Mouse (Mus musculus): Measurements from ENCODE around the gene Dusp1. TPM values are rescaled to one million over a fixed set of nuclear protein-coding genes. Genes with fewer than 3 reads are reported as not detected.

Gene Dusp1
- total RNA-seq (2012; rRNA removed) (3.5 and 5.6 TPM in 2 replicates), total RNA-seq (2014; rRNA removed) (2.6 and 3.5 TPM in 2 replicates), polyA plus RNA-seq (2012; ENCODE audit: insufficient read length, low read depth) (8.6 and 9.9 TPM in 2 replicates)

DNA sequence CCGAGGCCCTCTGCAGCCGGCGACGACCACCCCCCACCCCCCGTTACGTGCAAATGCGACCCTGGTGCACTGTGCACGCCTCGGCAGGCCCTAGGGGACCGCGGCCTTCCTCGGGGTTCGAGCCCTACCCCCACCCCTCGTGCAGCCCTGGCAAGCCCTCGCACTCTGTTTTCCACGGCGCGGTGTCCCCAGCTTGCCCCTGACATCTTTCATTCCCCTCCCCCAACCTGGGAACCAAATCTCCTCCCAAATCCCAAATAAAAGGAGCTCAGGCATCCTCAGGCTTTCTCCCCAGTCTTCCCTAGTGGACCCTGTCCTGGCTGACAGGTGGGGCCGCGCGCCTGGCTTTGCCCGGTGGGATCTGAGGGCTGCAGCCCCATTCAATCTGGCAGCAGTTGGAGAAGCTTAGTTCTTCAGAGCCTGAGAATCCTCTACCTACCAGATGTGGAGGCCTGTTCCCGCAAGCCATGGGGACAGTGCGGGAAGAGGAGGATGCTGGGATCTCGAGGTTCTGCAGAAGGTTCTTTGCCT, at the start of gene Dusp1:
Gene Dusp1, minus strand, starts transcription at position 478 of the 531 bp plus-strand sequence.
- Histone ChIP-seq H3K36me3 (replicated peaks in 1 of 2; ENCODE audit: control insufficient read depth in 1 of 2, insufficient read depth in 1 of 2, low read length in 1 of 2) (peaks cover 25 to 34% of the 10 kb centered on the region in 2 experiments), H3K4me3 (replicated peaks in 1 of 3; ENCODE audit: low read depth in 2 of 3, low read length in 2 of 3, poor library complexity in 1 of 3) (peak within 1 kb of the TSS; percentile 75 to 97 (median 86)), H3K4me2 (ENCODE audit: insufficient read depth, low read depth, poor library complexity, severe bottlenecking) (peak within 1 kb of the TSS; percentile 85), H3K9ac (ENCODE audit: insufficient read depth, low read depth) (peak within 1 kb of the TSS; percentile 93), H3K27me3 (replicated peaks) (no peaks in the 10 kb centered on the region), H3K27ac (ENCODE audit: insufficient read depth, low read depth) (peak within 1 kb of the TSS; percentile 63; the same call in 1 of the 2 replicates), H3K9me3 (replicated peaks; ENCODE audit: low read length) (peaks cover 17% of the 10 kb centered on the region), H3K4me1 (ENCODE audit: control insufficient read depth in 1 of 2, insufficient read depth in 2 of 2) (peaks cover 8 to 37% of the 10 kb centered on the region in 2 experiments), H3K79me2 (replicated peaks; ENCODE audit: control insufficient read depth, extremely low read depth, insufficient read depth, poor library complexity, severe bottlenecking) (peaks cover 45% of the 10 kb centered on the region)
- dilution Hi-C loops (cut with MboI; ENCODE audit: extremely low pct_ligation_motif_present, extremely low pct_unique_long_range_greater_than_20kb, low sequenced_read_pairs) (no loop called here), in situ Hi-C loops (cut with MboI; ENCODE audit: low pct_ligation_motif_present, low pct_unique_long_range_greater_than_20kb, low sequenced_read_pairs) (no loop called here)
- TF ChIP-seq GABPA (IDR thresholded peaks at IDR 0.05; ENCODE audit: insufficient replicate concordance, low read depth, low read length): no peak
- TF ChIP-seq PAX5 (IDR thresholded peaks at IDR 0.05; ENCODE audit: low read length): no peak
- TF ChIP-seq SIN3A (IDR thresholded peaks at IDR 0.05; ENCODE audit: low read length): peak; percentile 2; the same call in 1 of the 2 replicates
- TF ChIP-seq EP300 (IDR thresholded peaks at IDR 0.05; ENCODE audit: low read length): no peak
- peak; percentile 49; the same call in 1 of the 2 replicates for TF ChIP-seq CHD2 (IDR thresholded peaks at IDR 0.05; ENCODE audit: low read length)
- TF ChIP-seq HCFC1 (IDR thresholded peaks at IDR 0.05; ENCODE audit: low read depth, low read length): no peak
- no peak for TF ChIP-seq ZNF384 (IDR thresholded peaks at IDR 0.05; ENCODE audit: low read depth, low read length)
- no peak for TF ChIP-seq USF2 (conservative IDR thresholded peaks at IDR 0.05; ENCODE audit: low read depth, low read length)
- TF ChIP-seq MXI1 (IDR thresholded peaks at IDR 0.05; ENCODE audit: low read depth, low read length): peak; percentile 11; the same call in 1 of the 2 replicates
- no peak for DNase-seq (ENCODE audit: extremely low read depth)

DNA sequence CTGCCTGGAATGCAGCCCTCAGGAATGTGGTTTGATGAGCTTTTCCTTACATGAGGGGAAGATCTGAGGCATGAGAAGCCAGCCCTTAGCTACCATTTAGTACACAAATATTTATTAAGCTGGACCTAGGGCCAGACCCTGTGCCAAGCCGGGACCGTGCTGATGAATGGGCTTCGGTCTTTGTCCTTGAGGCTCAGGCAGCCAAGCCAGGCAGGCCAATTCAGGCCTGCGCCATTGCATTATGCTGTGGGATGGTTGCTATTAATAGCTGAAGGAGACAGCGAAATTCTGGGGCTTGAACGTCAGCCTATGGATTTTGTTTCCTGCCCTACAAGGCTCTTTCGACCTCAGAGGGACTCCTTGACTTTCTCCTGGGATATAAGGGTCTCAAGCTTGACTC, 49.4 kb upstream of the Dusp1 start:
- DNase-seq (ENCODE audit: extremely low read depth): no peak
- H3K9me3 ChIP-seq (replicated peaks; ENCODE audit: low read length): no peaks in the 10 kb centered on the region
- in situ Hi-C loops (cut with MboI; ENCODE audit: low pct_ligation_motif_present, low pct_unique_long_range_greater_than_20kb, low sequenced_read_pairs): no loop called here
- no peaks in the 10 kb centered on the region for H3K79me2 ChIP-seq (replicated peaks; ENCODE audit: control insufficient read depth, extremely low read depth, insufficient read depth, poor library complexity, severe bottlenecking)
- no peaks in the 10 kb centered on the region for H3K27me3 ChIP-seq (replicated peaks)
- dilution Hi-C loops (cut with MboI; ENCODE audit: extremely low pct_ligation_motif_present, extremely low pct_unique_long_range_greater_than_20kb, low sequenced_read_pairs): no loop called here
- peaks cover 9 to 33% of the 10 kb centered on the region in 2 experiments; a peak in 3 of 4 replicates for H3K4me1 ChIP-seq (ENCODE audit: control insufficient read depth in 1 of 2, insufficient read depth in 2 of 2)
- no peak overlapping the region for H3K4me2 ChIP-seq (ENCODE audit: insufficient read depth, low read depth, poor library complexity, severe bottlenecking)
- TF ChIP-seq MAX (IDR thresholded peaks at IDR 0.05; ENCODE audit: low read length) (no peak), HCFC1 (IDR thresholded peaks at IDR 0.05; ENCODE audit: low read depth, low read length) (no peak), PAX5 (IDR thresholded peaks at IDR 0.05; ENCODE audit: low read length) (no peak), BHLHE40 (IDR thresholded peaks at IDR 0.05; ENCODE audit: low read depth, low read length) (no peak), CHD1 (IDR thresholded peaks at IDR 0.05; ENCODE audit: low read depth, low read length) (no peak), MXI1 (IDR thresholded peaks at IDR 0.05; ENCODE audit: low read depth, low read length) (no peak), JUND (conservative IDR thresholded peaks at IDR 0.05; ENCODE audit: low read depth, low read length) (no peak), MEF2A (IDR thresholded peaks at IDR 0.05; ENCODE audit: borderline replicate concordance, low read depth, low read length) (no peak), MYC (IDR thresholded peaks at IDR 0.05; ENCODE audit: low read depth, low read length) (no peak), E2F4 (IDR thresholded peaks at IDR 0.05; ENCODE audit: insufficient replicate concordance, low read depth, low read length) (no peak), ELF1 (IDR thresholded peaks at IDR 0.05; ENCODE audit: low read depth, low read length) (no peak), SIN3A (IDR thresholded peaks at IDR 0.05; ENCODE audit: low read length) (no peak), CHD2 (IDR thresholded peaks at IDR 0.05; ENCODE audit: low read length) (no peak), UBTF (IDR thresholded peaks at IDR 0.05; ENCODE audit: low read depth, low read length) (no peak), MAZ (IDR thresholded peaks at IDR 0.05; ENCODE audit: low read depth, low read length) (no peak), POLR2AphosphoS2 (IDR thresholded peaks at IDR 0.05; ENCODE audit: low read depth, low read length) (no peak), ZKSCAN1 (IDR thresholded peaks at IDR 0.05; ENCODE audit: borderline replicate concordance, low read depth, low read length) (no peak), ZC3H11A (IDR thresholded peaks at IDR 0.05; ENCODE audit: low read depth, low read length) (no peak), SMC3 (IDR thresholded peaks at IDR 0.05; ENCODE audit: low read depth, low read length) (no peak)
- H3K9ac ChIP-seq (ENCODE audit: insufficient read depth, low read depth): no peak overlapping the region
- no peak overlapping the region for H3K4me3 ChIP-seq (replicated peaks in 1 of 3; ENCODE audit: low read depth in 2 of 3, low read length in 2 of 3, poor library complexity in 1 of 3)
- H3K36me3 ChIP-seq (replicated peaks in 1 of 2; ENCODE audit: control insufficient read depth in 1 of 2, insufficient read depth in 1 of 2, low read length in 1 of 2): peaks cover 56 to 91% of the 10 kb centered on the region in 2 experiments
- H3K27ac ChIP-seq (ENCODE audit: insufficient read depth, low read depth): no peak overlapping the region
